Mouse (Mus musculus) duodenum, adult 2 months (tissue): ENCODE measurements around the gene Dcaf5. TPM values are rescaled to one million over a fixed set of nuclear protein-coding genes. Genes with fewer than 3 reads are reported as not detected.

Experiments
- polyA plus RNA-seq: library from polyadenylated mRNA; depleted of rRNA; stranded (reverse); fragments of >200 nt; gene quantifications from 2 replicates; pipeline ENCODE4 v1.2.3, GENCODE M21; 2012; ENCODE audit warnings: low replicate concordance; rRNA removed

Gene Dcaf5
- 7.5 and 11.1 TPM in 2 replicates for polyA plus RNA-seq

GRCm38 (mm10) chr12:80436336-80436976 is at the start of gene Dcaf5:
Gene Dcaf5 (minus strand): TSS chr12:80436601.

GRCm38 (mm10) chr12:80462942-80463651 is 26.7 kb upstream of the Dcaf5 start, which contains the start of gene Exd2:
Gene Exd2 (plus strand): TSS chr12:80463095.

Other genes starting within 250 kb of the Dcaf5 start
- 34.9 and 46.2 TPM in 2 replicates for gene Actn1, start 176.2 kb downstream of the Dcaf5 start, polyA plus RNA-seq
- 2.3 and 3.3 TPM in 2 replicates for gene Exd2, start 26.5 kb upstream of the Dcaf5 start, polyA plus RNA-seq
- 0.49 and 0.91 TPM in 2 replicates for gene Galnt16, start 81.7 kb upstream of the Dcaf5 start, polyA plus RNA-seq
- 43.9 and 92.0 TPM in 2 replicates for gene Slc39a9, start 207.3 kb upstream of the Dcaf5 start, polyA plus RNA-seq
- 6.1 and 9.5 TPM in 2 replicates for gene Erh, start 207.7 kb upstream of the Dcaf5 start, polyA plus RNA-seq